Mouse (Mus musculus) intestine, postnatal 0 days (tissue): ENCODE measurements around the gene Lamp1. TPM values are rescaled to one million over a fixed set of nuclear protein-coding genes. Genes with fewer than 3 reads are reported as not detected.

ENCODE experiments used
- ATAC-seq: fragments of 200-750 bp; cut with Nextera tagmentation; 2 replicates; pipeline ENCODE4 v1.8.0; 2017; ENCODE audit warnings: mild to moderate bottlenecking, moderate TSS enrichment, moderate library complexity
- H3K27ac ChIP-seq: fragments of 300-500 bp; sonication (generic); 2 replicates; pipeline ENCODE4 v1.5.1; 2014; ENCODE audit warnings: mild to moderate bottlenecking, low read depth, low read length, moderate library complexity
- H3K27me3 ChIP-seq: fragments of 300-500 bp; sonication (generic); replicated peaks from 2 replicates; pipeline ENCODE4 v1.6.1; 2014; ENCODE audit warnings: low read length, mixed read lengths; ENCODE audit not compliant: control insufficient read depth, insufficient read depth
- H3K36me3 ChIP-seq: fragments of 300-500 bp; sonication (generic); 2 replicates; pipeline ENCODE4 v1.6.1; 2014; ENCODE audit warnings: mild to moderate bottlenecking, moderate library complexity; ENCODE audit not compliant: control insufficient read depth, insufficient read depth
- H3K4me1 ChIP-seq: fragments of 300-500 bp; sonication (generic); replicated peaks from 2 replicates; pipeline ENCODE4 v1.6.1; 2014; ENCODE audit warnings: antibody characterized with exemption, low read length, mixed read lengths; ENCODE audit not compliant: control insufficient read depth, insufficient read depth
- H3K4me2 ChIP-seq: fragments of 300-500 bp; sonication (generic); replicated peaks from 2 replicates; pipeline ENCODE4 v1.6.1; 2014; ENCODE audit warnings: low read depth, mild to moderate bottlenecking, moderate library complexity
- H3K4me3 ChIP-seq: fragments of 300-500 bp; sonication (generic); 2 replicates; pipeline ENCODE4 v1.5.1; 2014; ENCODE audit warnings: low read depth, low read length
- H3K9ac ChIP-seq: fragments of 300-500 bp; sonication (generic); 2 replicates; pipeline ENCODE4 v1.6.1; 2014; ENCODE audit warnings: mild to moderate bottlenecking, low read depth, low read length
- H3K9me3 ChIP-seq: fragments of 300-500 bp; sonication (generic); 2 replicates; pipeline ENCODE4 v1.6.1; 2016; ENCODE audit warnings: mixed run types; ENCODE audit not compliant: control insufficient read depth
- CTCF ChIP-seq: sonication (generic); IDR thresholded peaks from 2 replicates; pipeline ENCODE4 v1.5.1; 2016; ENCODE audit warnings: low read depth, mild to moderate bottlenecking, control low read depth, antibody characterized with exemption, moderate library complexity
- WGBS: fragments of 180-500 bp; shearing (Covaris S2); extraction: QIAGEN DNeasy Blood & Tissue Kit; methylation state at CpG from one replicate; pipeline ENCODE4 v1.1.7; 2014; 5-methylcytosine and 5-hydroxymethylcytosine counted together
- polyA plus RNA-seq: library from polyadenylated mRNA; unstranded; fragments of >200 nt; fragmentation: Nextera tagmentation; extraction: Ambion mirVana; gene quantifications from 2 replicates; pipeline ENCODE4 v1.2.1, GENCODE M21; 2015

The Lamp1 gene
- polyA plus RNA-seq, 1 experiment from 2014 or later = 847 TPM

GRCm38 (mm10) chr8:13204371-13205140 lies 45.6 kb downstream of the Lamp1 start:
- peak; percentile 80 for ATAC-seq
- Histone ChIP-seq H3K9me3 (no peaks in the 10 kb centered on the region), H3K4me3 (no peak overlapping the region), H3K9ac (no peak overlapping the region), H3K27me3 (no peaks in the 10 kb centered on the region), H3K4me2 (no peak overlapping the region; the same call in 1 of the 2 replicates), H3K4me1 (no peaks in the 10 kb centered on the region), H3K36me3 (no peaks in the 10 kb centered on the region), H3K27ac (peak overlapping the region; percentile 79)
- 37% methylated on average over 12 of the region's 12 CpGs for WGBS
- 0 out of 2 replicates have a peak, but pooled peaks have one; percentile 0 for TF ChIP-seq CTCF

DNA sequence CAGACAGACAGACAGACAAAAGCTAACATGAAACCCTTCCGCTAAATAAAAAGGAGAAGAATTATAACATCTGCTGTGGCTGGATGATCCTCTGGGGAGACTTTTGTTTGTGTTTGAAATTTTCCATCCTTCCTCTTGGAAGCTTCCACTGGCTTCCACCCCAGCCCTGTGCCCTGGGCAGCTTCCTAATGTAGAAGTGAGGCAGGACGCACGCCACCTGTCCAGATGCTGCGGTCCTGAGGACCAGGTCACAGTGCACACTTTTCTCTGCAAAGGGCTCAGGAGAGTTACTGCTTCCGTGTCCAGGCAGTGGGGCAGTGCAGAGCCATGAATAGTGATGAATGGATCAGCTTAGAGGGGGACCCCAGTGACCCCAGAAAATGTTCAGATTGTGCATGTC lies 46.4 kb downstream of the Lamp1 start:
- Histone ChIP-seq H3K9ac (no peak overlapping the region; the same call in 1 of the 2 replicates), H3K36me3 (no peaks in the 10 kb centered on the region), H3K4me2 (no peak overlapping the region), H3K4me1 (no peaks in the 10 kb centered on the region), H3K9me3 (no peaks in the 10 kb centered on the region), H3K27me3 (no peaks in the 10 kb centered on the region), H3K27ac (peak overlapping the region; percentile 79), H3K4me3 (no peak overlapping the region)
- 79% methylated on average over 5 of the region's 5 CpGs for WGBS
- TF ChIP-seq CTCF = no peak
- no peak for ATAC-seq

DNA sequence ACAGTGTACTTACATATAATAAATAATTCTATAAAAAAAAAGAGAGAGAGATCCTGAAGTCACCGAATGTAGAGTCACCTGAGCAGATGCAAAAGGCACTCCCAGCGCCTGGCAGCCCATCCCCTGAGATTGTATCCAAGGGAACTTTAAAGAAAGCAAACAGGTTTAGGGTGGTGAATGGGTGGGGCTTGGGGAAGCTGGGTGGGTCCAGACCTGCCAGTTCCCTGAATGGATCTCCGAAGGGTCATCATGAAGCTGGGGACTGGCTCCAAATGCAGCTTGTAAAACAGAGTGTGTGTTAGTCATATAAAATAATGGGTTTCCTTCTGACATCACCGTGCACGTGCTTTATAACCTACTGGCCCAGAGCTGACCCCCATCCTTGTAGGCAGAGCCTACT lies 47.3 kb downstream of the Lamp1 start:
- Histone ChIP-seq H3K4me3 (no peak overlapping the region), H3K27ac (no peak overlapping the region), H3K9me3 (no peaks in the 10 kb centered on the region), H3K27me3 (no peaks in the 10 kb centered on the region), H3K36me3 (no peaks in the 10 kb centered on the region), H3K4me2 (no peak overlapping the region), H3K9ac (no peak overlapping the region), H3K4me1 (no peaks in the 10 kb centered on the region)
- TF ChIP-seq CTCF = no peak
- whole genome bisulfite sequencing = 16% methylated on average over 5 of the region's 5 CpGs
- peak; percentile 11; the same call in 1 of the 2 replicates for ATAC-seq

GRCm38 (mm10) chr8:13208627-13209355 lies 49.8 kb downstream of the Lamp1 start:
- H3K27ac ChIP-seq = no peak overlapping the region
- peaks cover 4% of the 10 kb centered on the region; the same call in 1 of the 2 replicates for H3K4me1 ChIP-seq
- H3K9ac ChIP-seq = no peak overlapping the region
- H3K4me3 ChIP-seq = no peak overlapping the region
- no peak for ATAC-seq
- no peaks in the 10 kb centered on the region for H3K27me3 ChIP-seq
- H3K4me2 ChIP-seq = no peak overlapping the region
- H3K36me3 ChIP-seq = no peaks in the 10 kb centered on the region
- TF ChIP-seq CTCF = peak; percentile 63
- no peaks in the 10 kb centered on the region for H3K9me3 ChIP-seq
- WGBS = 44% methylated on average over 6 of the region's 6 CpGs

- Histone ChIP-seq H3K27me3 (no peaks in the 10 kb centered on the region), H3K9ac (no peak overlapping the region), H3K9me3 (no peaks in the 10 kb centered on the region), H3K4me3 (no peak overlapping the region), H3K27ac (no peak overlapping the region), H3K36me3 (no peaks in the 10 kb centered on the region), H3K4me1 (peaks cover 5% of the 10 kb centered on the region; the same call in 1 of the 2 replicates), H3K4me2 (no peak overlapping the region)
- WGBS = 65% methylated on average over 1 of the region's 1 CpGs
- TF ChIP-seq CTCF = no peak
- ATAC-seq = no peak
Measured at GRCm38 (mm10) chr8:13209770-13210169, 50.8 kb downstream of the Lamp1 start.

DNA sequence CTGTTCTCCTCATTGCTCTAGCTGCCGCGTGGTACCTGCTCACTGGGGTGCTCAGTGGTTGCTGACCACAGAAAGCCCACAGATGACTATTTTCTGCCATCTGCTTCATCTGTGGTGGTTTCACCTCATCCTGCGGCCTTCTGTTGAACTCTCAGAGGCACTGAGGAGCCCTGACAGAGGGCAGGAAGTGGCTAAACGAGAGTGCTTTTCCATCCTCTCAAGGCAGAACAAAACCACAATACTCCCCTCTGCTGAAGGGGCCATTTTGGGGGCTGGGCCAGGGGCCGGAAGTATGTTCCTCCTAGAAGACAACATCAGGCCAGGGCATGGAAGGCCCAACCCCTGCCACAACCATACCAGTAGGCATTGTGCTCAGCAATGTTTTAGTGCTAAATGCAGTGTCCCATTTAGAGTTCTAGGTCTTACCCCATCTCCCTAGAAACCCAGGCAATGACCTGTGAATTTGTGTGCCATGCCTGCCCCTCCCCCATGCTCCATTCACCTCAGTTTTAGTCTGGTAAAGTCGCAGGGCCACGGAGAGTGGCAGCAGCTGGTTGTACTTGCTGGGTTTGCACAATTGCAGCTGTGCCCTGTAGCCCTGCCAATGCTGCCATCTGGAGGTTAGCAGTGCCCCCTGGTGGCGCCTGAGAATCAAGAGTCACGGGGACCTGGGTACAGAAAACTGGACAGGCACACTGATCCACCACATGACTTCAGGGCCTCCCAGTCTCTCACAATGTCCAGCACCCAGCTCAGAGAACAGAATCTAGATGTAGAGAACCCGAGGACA lies 54.7 kb downstream of the Lamp1 start:
- Histone ChIP-seq H3K4me2 (no peak overlapping the region), H3K9me3 (no peaks in the 10 kb centered on the region), H3K4me1 (peaks cover 5% of the 10 kb centered on the region; the same call in 1 of the 2 replicates), H3K36me3 (no peaks in the 10 kb centered on the region), H3K4me3 (no peak overlapping the region), H3K27ac (no peak overlapping the region), H3K27me3 (no peaks in the 10 kb centered on the region), H3K9ac (no peak overlapping the region; the same call in 1 of the 2 replicates)
- WGBS = 23% methylated on average over 10 of the region's 10 CpGs
- peak; percentile 74 for ATAC-seq
- TF ChIP-seq CTCF = peak; percentile 95
